Mouse (Mus musculus) kidney, adult 2 months (tissue): ENCODE data around the gene Myom1. TPM values are rescaled to one million over a fixed set of nuclear protein-coding genes. Genes with fewer than 3 reads are reported as not detected.

ENCODE experiments used
- DNase-seq: peaks from one replicate; pipeline ENCODE4 v3.0.0; 2021
- H3K27ac ChIP-seq: fragments of 200-500 bp; 2 replicates; pipeline ENCODE4 v1.5.1; 2012; ENCODE audit warnings: low read depth, low read length, control low read depth, inconsistent platforms; ENCODE audit not compliant: insufficient read depth
- H3K27me3 ChIP-seq: fragments of 200-500 bp; replicated peaks from 2 replicates; pipeline ENCODE4 v1.6.1; 2012; ENCODE audit warnings: mild to moderate bottlenecking, moderate library complexity, low read length, inconsistent platforms; ENCODE audit not compliant: control insufficient read depth, insufficient read depth
- H3K36me3 ChIP-seq: fragments of 200-500 bp; 2 replicates; pipeline ENCODE4 v1.6.1; 2012; ENCODE audit warnings: mild to moderate bottlenecking, moderate library complexity, low read length, inconsistent platforms; ENCODE audit not compliant: control insufficient read depth, insufficient read depth
- H3K4me1 ChIP-seq: fragments of 200-500 bp; 2 replicates; pipeline ENCODE4 v1.6.1; 2011; ENCODE audit warnings: low read length; ENCODE audit not compliant: control insufficient read depth, insufficient read depth
- H3K4me3 ChIP-seq: fragments of 200-500 bp; 2 replicates; pipeline ENCODE4 v1.5.1; 2011; ENCODE audit warnings: mild to moderate bottlenecking, low read depth, low read length, control low read depth; ENCODE audit not compliant: insufficient read depth
- CTCF ChIP-seq: fragments of 200-500 bp; conservative IDR thresholded peaks from 2 replicates; pipeline ENCODE4 v1.5.1; 2011; ENCODE audit warnings: low read depth, mild to moderate bottlenecking, control low read depth, low read length, moderate library complexity, mixed read lengths; ENCODE audit not compliant: insufficient read depth, insufficient read length
- POLR2A ChIP-seq: fragments of 200-500 bp; IDR thresholded peaks from one replicate; pipeline ENCODE4 v1.6.1; 2011; ENCODE audit warnings: low read depth, low read length, control low read depth
- WGBS: fragments of 180-500 bp; shearing (Covaris S2); methylation state at CpG from one replicate; pipeline ENCODE4 v1.1.7; 2018; 5-methylcytosine and 5-hydroxymethylcytosine counted together
- polyA plus RNA-seq: library from polyadenylated mRNA; depleted of rRNA; stranded (reverse); fragments of >200 nt; gene quantifications from 2 replicates; pipeline ENCODE4 v1.2.3, GENCODE M21; 2012

Gene Myom1
- polyA plus RNA-seq, 1 experiment, result 4.3 TPM

- Histone ChIP-seq H3K4me1 (peaks cover 4% of the 10 kb centered on the region; the same call in 1 of the 2 replicates), H3K27me3 (no peaks in the 10 kb centered on the region), H3K27ac (no peak overlapping the region), H3K36me3 (no peaks in the 10 kb centered on the region), H3K4me3 (no peak overlapping the region)
- no peak for DNase-seq
- no peak for TF ChIP-seq POLR2A
- WGBS, result 92% methylated on average over 5 of the region's 5 CpGs
These were observed 4.5 kb downstream of the Myom1 start for GRCm38 (mm10) chr17:71006976-71007375.

DNA sequence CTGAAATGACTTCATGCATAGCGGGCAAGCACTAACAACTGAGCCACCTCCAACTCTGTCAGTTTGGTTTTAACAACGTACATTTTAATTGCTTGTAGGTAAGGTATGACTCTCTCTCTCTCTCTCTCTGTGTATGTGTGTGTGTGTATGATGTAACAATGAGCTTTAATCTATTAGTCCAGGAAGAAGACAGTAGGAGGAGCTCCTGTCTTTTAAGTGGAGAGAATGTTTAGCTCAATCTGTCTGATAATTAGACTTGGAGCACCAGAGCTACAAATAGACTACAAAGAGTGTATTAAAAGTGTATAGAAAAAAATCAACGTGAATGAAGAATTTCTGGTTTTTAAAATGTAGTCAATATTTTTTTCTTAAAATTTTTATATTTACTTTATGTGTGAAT is 6.2 kb downstream of the Myom1 start:
- Histone ChIP-seq H3K4me1 (no peaks in the 10 kb centered on the region), H3K4me3 (no peak overlapping the region), H3K36me3 (no peaks in the 10 kb centered on the region), H3K27me3 (no peaks in the 10 kb centered on the region), H3K27ac (no peak overlapping the region)
- WGBS, result 66% methylated on average over 3 of the region's 3 CpGs
- no peak for TF ChIP-seq CTCF
- TF ChIP-seq POLR2A, result no peak
- DNase-seq, result no peak

DNA sequence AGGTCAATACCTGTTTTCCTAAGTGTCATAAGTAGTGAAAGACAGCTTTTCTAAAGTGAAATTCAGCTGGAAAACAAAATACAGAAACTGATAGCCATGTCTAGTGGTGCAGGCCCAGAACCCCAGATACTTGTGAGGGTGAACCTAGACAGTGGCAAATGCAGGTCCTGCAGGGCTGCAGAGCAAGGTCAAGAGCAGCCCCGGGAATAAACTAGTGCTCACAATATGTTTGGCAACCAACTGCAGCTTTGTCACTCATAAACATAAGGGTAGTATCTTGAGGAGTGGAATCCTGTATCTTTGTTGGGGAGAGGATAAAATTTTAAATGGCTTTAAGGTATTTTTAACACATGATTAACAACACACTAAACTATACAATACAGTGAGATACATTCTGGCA is 7.3 kb downstream of the Myom1 start:
- Histone ChIP-seq H3K36me3 (no peaks in the 10 kb centered on the region), H3K27me3 (no peaks in the 10 kb centered on the region), H3K4me3 (no peak overlapping the region), H3K4me1 (no peaks in the 10 kb centered on the region), H3K27ac (no peak overlapping the region)
- TF ChIP-seq POLR2A (no peak), CTCF (no peak)
- WGBS, result 43% methylated on average over 1 of the region's 1 CpGs
- DNase-seq, result no peak

DNA sequence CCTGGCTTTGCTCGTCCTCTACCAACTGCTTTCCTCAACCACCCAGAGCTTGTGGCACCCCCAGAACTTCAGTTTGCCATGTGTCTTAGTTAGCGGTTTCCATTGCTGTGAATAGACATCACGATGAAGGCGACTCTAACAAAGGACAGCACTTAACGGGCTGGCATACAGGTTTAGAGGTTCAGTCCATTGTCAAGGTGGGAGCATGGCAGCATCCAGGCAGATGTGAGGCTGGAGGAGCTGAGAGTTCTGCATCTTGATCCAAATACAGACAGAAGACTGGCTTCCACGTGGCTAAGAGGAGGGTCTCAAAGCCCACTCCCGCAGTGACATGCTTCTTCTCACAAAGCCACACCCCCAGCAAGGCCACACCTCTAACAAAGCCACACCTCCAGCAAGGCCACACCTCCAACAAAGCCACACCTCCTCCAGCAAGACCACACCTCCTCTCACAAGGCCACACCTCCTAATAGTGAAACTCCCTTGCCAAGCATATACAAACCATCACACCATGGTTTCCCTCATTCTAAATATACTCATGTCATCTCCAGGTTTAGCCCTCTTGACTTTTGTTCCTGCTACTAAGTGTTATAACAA is 8.3 kb downstream of the Myom1 start:
- DNase-seq, result no peak
- TF ChIP-seq CTCF (no peak), POLR2A (no peak)
- Histone ChIP-seq H3K27me3 (no peaks in the 10 kb centered on the region), H3K4me1 (no peaks in the 10 kb centered on the region), H3K36me3 (no peaks in the 10 kb centered on the region), H3K27ac (no peak overlapping the region), H3K4me3 (no peak overlapping the region)
- WGBS, result 76% methylated on average over 7 of the region's 7 CpGs

- TF ChIP-seq POLR2A (no peak), CTCF (no peak)
- Histone ChIP-seq H3K27ac (no peak overlapping the region), H3K36me3 (no peaks in the 10 kb centered on the region), H3K4me1 (no peaks in the 10 kb centered on the region), H3K4me3 (no peak overlapping the region), H3K27me3 (no peaks in the 10 kb centered on the region)
- no peak for DNase-seq
- WGBS, result 95% methylated on average over 9 of the region's 9 CpGs
These were observed 9.7 kb downstream of the Myom1 start for GRCm38 (mm10) chr17:71011931-71012662.

DNA sequence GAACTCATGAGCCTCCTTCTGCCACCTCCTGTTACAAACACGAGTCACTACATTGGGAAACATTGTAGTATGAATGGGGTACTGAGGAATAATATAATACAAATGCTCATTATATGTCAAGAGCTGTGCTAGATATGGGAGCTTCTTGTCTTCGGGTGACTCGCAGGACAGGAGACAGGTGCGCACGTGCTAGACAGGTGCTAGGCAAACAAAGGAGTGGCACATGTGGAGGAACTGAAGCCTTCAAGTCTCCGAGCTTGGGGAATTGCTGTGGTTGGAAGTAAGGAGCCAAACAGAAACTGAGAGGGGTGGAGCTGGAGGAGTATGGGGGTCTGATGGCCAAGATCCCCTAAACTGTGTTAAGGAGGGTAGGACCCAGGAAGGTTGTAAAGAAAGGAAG is 10.7 kb downstream of the Myom1 start:
- Histone ChIP-seq H3K4me1 (no peaks in the 10 kb centered on the region), H3K27ac (no peak overlapping the region), H3K4me3 (no peak overlapping the region), H3K36me3 (no peaks in the 10 kb centered on the region), H3K27me3 (no peaks in the 10 kb centered on the region)
- WGBS, result 90% methylated on average over 6 of the region's 6 CpGs
- no peak for TF ChIP-seq POLR2A
- no peak for TF ChIP-seq CTCF
- no peak for DNase-seq

- Histone ChIP-seq H3K27me3 (no peaks in the 10 kb centered on the region), H3K4me1 (no peaks in the 10 kb centered on the region), H3K27ac (peak overlapping the region; percentile 51; the same call in 1 of the 2 replicates), H3K4me3 (no peak overlapping the region), H3K36me3 (no peaks in the 10 kb centered on the region)
- 53% methylated on average over 5 of the region's 5 CpGs for WGBS
- DNase-seq, result peak; percentile 4
- no peak for TF ChIP-seq POLR2A
- no peak for TF ChIP-seq CTCF
These were observed 12.5 kb downstream of the Myom1 start for GRCm38 (mm10) chr17:71014911-71015310.
